Mouse (Mus musculus): ENCODE data around the gene Rhoh. TPM values are rescaled to one million over a fixed set of nuclear protein-coding genes. Genes with fewer than 3 reads are reported as not detected.

The Rhoh gene
- polyA plus RNA-seq, 1 experiment from 2014 or later = 1.6 TPM

- H3K27me3 ChIP-seq = no peaks in the 10 kb centered on the region
- no peaks in the 10 kb centered on the region for H3K4me1 ChIP-seq (replicated peaks)
- 79% methylated on average over 9 of the region's 9 CpGs for WGBS (ENCODE audit: insufficient replicate concordance)
- ATAC-seq (ENCODE audit: low read depth) (no peak), DNase-seq (no peak)
- H3K27ac ChIP-seq = no peak overlapping the region
- no peak overlapping the region for H3K9ac ChIP-seq
- H3K9me3 ChIP-seq (replicated peaks) = no peaks in the 10 kb centered on the region
- H3K36me3 ChIP-seq = no peaks in the 10 kb centered on the region
- H3K4me2 ChIP-seq = no peak overlapping the region
- no peak overlapping the region for H3K4me3 ChIP-seq (replicated peaks)
Observed at GRCm38 (mm10) chr5:65913126-65913525, 52.1 kb downstream of the Rhoh start.

GRCm38 (mm10) chr5:65914342-65914741, 53.3 kb downstream of the Rhoh start:
- ATAC-seq (ENCODE audit: low read depth) (no peak), DNase-seq (no peak)
- no peaks in the 10 kb centered on the region for H3K36me3 ChIP-seq
- WGBS (ENCODE audit: insufficient replicate concordance) = 81% methylated on average over 7 of the region's 7 CpGs
- H3K4me3 ChIP-seq (replicated peaks) = no peak overlapping the region
- no peaks in the 10 kb centered on the region for H3K9me3 ChIP-seq (replicated peaks)
- no peak overlapping the region for H3K4me2 ChIP-seq
- 0 out of 2 replicates have a peak, but pooled peaks cover 5% of the 10 kb centered on the region for H3K4me1 ChIP-seq (replicated peaks)
- H3K9ac ChIP-seq = no peak overlapping the region
- H3K27me3 ChIP-seq = no peaks in the 10 kb centered on the region
- no peak overlapping the region for H3K27ac ChIP-seq

GRCm38 (mm10) chr5:65916930-65917329, 55.9 kb downstream of the Rhoh start:
- H3K36me3 ChIP-seq = no peaks in the 10 kb centered on the region
- no peak for ATAC-seq (ENCODE audit: low read depth)
- 70% methylated on average over 5 of the region's 5 CpGs for WGBS (ENCODE audit: insufficient replicate concordance)

GRCm38 (mm10) chr5:65918601-65919000, 57.6 kb downstream of the Rhoh start:
- ATAC-seq (ENCODE audit: low read depth) = no peak
- H3K4me1 ChIP-seq (replicated peaks) = 0 out of 2 replicates have a peak, but pooled peaks cover 6% of the 10 kb centered on the region

More at GRCm38 (mm10) chr5:65916930-65917329, 55.9 kb downstream of the Rhoh start:
- Histone ChIP-seq H3K4me1 (replicated peaks) (0 out of 2 replicates have a peak, but pooled peaks cover 6% of the 10 kb centered on the region), H3K4me2 (no peak overlapping the region), H3K4me3 (replicated peaks) (no peak overlapping the region), H3K9ac (no peak overlapping the region), H3K27ac (no peak overlapping the region), H3K27me3 (no peaks in the 10 kb centered on the region), H3K9me3 (replicated peaks) (no peaks in the 10 kb centered on the region)
- no peak for DNase-seq

GRCm38 (mm10) chr5:65919326-65919725, 58.3 kb downstream of the Rhoh start:
- Histone ChIP-seq H3K4me3 (replicated peaks) (no peak overlapping the region), H3K27me3 (no peaks in the 10 kb centered on the region), H3K9me3 (replicated peaks) (no peaks in the 10 kb centered on the region), H3K9ac (no peak overlapping the region), H3K4me2 (no peak overlapping the region), H3K4me1 (replicated peaks) (0 out of 2 replicates have a peak, but pooled peaks cover 6% of the 10 kb centered on the region), H3K27ac (no peak overlapping the region), H3K36me3 (no peaks in the 10 kb centered on the region)
- DNase-seq = no peak
- ATAC-seq (ENCODE audit: low read depth) = no peak
- WGBS (ENCODE audit: insufficient replicate concordance) = 34% methylated on average over 12 of the region's 12 CpGs

More at GRCm38 (mm10) chr5:65918601-65919000, 57.6 kb downstream of the Rhoh start:
- no peaks in the 10 kb centered on the region for H3K36me3 ChIP-seq
- H3K27me3 ChIP-seq = no peaks in the 10 kb centered on the region
- 56% methylated on average over 3 of the region's 3 CpGs for WGBS (ENCODE audit: insufficient replicate concordance)
- H3K9ac ChIP-seq = no peak overlapping the region
- no peaks in the 10 kb centered on the region for H3K9me3 ChIP-seq (replicated peaks)
- no peak overlapping the region for H3K27ac ChIP-seq
- no peak overlapping the region for H3K4me3 ChIP-seq (replicated peaks)
- no peak for DNase-seq
- H3K4me2 ChIP-seq = no peak overlapping the region

- 80% methylated on average over 3 of the region's 3 CpGs for WGBS (ENCODE audit: insufficient replicate concordance)
- H3K4me1 ChIP-seq (replicated peaks) = 0 out of 2 replicates have a peak, but pooled peaks cover 6% of the 10 kb centered on the region
- no peak overlapping the region for H3K4me3 ChIP-seq (replicated peaks)
- H3K9me3 ChIP-seq (replicated peaks) = no peaks in the 10 kb centered on the region
- H3K4me2 ChIP-seq = no peak overlapping the region
- ATAC-seq (ENCODE audit: low read depth) (no peak), DNase-seq (no peak)
- H3K27ac ChIP-seq = no peak overlapping the region
- H3K27me3 ChIP-seq = no peaks in the 10 kb centered on the region
- no peaks in the 10 kb centered on the region for H3K36me3 ChIP-seq
- H3K9ac ChIP-seq = no peak overlapping the region
Observed at GRCm38 (mm10) chr5:65919904-65920303, 58.9 kb downstream of the Rhoh start.

GRCm38 (mm10) chr5:65920701-65921426, 59.9 kb downstream of the Rhoh start:
- ATAC-seq (ENCODE audit: low read depth) (no peak), DNase-seq (no peak)
- no peak overlapping the region for H3K4me2 ChIP-seq
- no peak overlapping the region for H3K9ac ChIP-seq
- WGBS (ENCODE audit: insufficient replicate concordance) = 71% methylated on average over 12 of the region's 12 CpGs
- H3K36me3 ChIP-seq = no peaks in the 10 kb centered on the region
- H3K4me3 ChIP-seq (replicated peaks) = no peak overlapping the region
- no peaks in the 10 kb centered on the region for H3K9me3 ChIP-seq (replicated peaks)
- 0 out of 2 replicates have a peak, but pooled peaks cover 6% of the 10 kb centered on the region for H3K4me1 ChIP-seq (replicated peaks)
- H3K27ac ChIP-seq = no peak overlapping the region
- no peaks in the 10 kb centered on the region for H3K27me3 ChIP-seq

GRCm38 (mm10) chr5:65921477-65922138, 60.6 kb downstream of the Rhoh start:
- Histone ChIP-seq H3K4me3 (replicated peaks) (no peak overlapping the region), H3K4me2 (no peak overlapping the region), H3K27ac (no peak overlapping the region), H3K9ac (no peak overlapping the region), H3K4me1 (replicated peaks) (0 out of 2 replicates have a peak, but pooled peaks cover 6% of the 10 kb centered on the region), H3K36me3 (no peaks in the 10 kb centered on the region), H3K27me3 (no peaks in the 10 kb centered on the region), H3K9me3 (replicated peaks) (no peaks in the 10 kb centered on the region)
- DNase-seq = no peak
- WGBS (ENCODE audit: insufficient replicate concordance) = 51% methylated on average over 9 of the region's 9 CpGs
- ATAC-seq (ENCODE audit: low read depth) = no peak

- H3K9me3 ChIP-seq (replicated peaks) = no peaks in the 10 kb centered on the region
- H3K4me3 ChIP-seq (replicated peaks) = no peak overlapping the region
- H3K9ac ChIP-seq = no peak overlapping the region
- DNase-seq (no peak), ATAC-seq (ENCODE audit: low read depth) (no peak)
- H3K27me3 ChIP-seq = no peaks in the 10 kb centered on the region
- H3K27ac ChIP-seq = no peak overlapping the region
- H3K4me1 ChIP-seq (replicated peaks) = no peaks in the 10 kb centered on the region
- WGBS (ENCODE audit: insufficient replicate concordance) = 78% methylated on average over 6 of the region's 6 CpGs
- H3K4me2 ChIP-seq = no peak overlapping the region
- no peaks in the 10 kb centered on the region for H3K36me3 ChIP-seq
Observed at GRCm38 (mm10) chr5:65926666-65927065, 65.7 kb downstream of the Rhoh start.

GRCm38 (mm10) chr5:65929162-65929561, 68.1 kb downstream of the Rhoh start:
- H3K9me3 ChIP-seq (replicated peaks) = no peaks in the 10 kb centered on the region
- H3K4me2 ChIP-seq = no peak overlapping the region
- no peak for ATAC-seq (ENCODE audit: low read depth)
- 24% methylated on average over 7 of the region's 7 CpGs for WGBS (ENCODE audit: insufficient replicate concordance)
- H3K4me3 ChIP-seq (replicated peaks) = no peak overlapping the region
- H3K36me3 ChIP-seq = no peaks in the 10 kb centered on the region
- no peak for DNase-seq
- H3K4me1 ChIP-seq (replicated peaks) = no peaks in the 10 kb centered on the region
- no peak overlapping the region for H3K27ac ChIP-seq
- no peaks in the 10 kb centered on the region for H3K27me3 ChIP-seq
- H3K9ac ChIP-seq = no peak overlapping the region

- Histone ChIP-seq H3K9ac (no peak overlapping the region), H3K4me3 (replicated peaks) (no peak overlapping the region), H3K4me1 (replicated peaks) (no peaks in the 10 kb centered on the region), H3K9me3 (replicated peaks) (no peaks in the 10 kb centered on the region), H3K4me2 (no peak overlapping the region), H3K36me3 (no peaks in the 10 kb centered on the region), H3K27ac (no peak overlapping the region), H3K27me3 (no peaks in the 10 kb centered on the region)
- ATAC-seq (ENCODE audit: low read depth) (no peak), DNase-seq (no peak)
- 62% methylated on average over 4 of the region's 4 CpGs for WGBS (ENCODE audit: insufficient replicate concordance)
Observed at GRCm38 (mm10) chr5:65930171-65930570, 69.2 kb downstream of the Rhoh start.
